Mouse (Mus musculus) embryo, embryonic 9.5 days (tissue): ENCODE measurements around the gene Btbd11.

Experiments used
- DNase-seq: peaks from one replicate; pipeline ENCODE4 v3.0.0-alpha.2; 2017; ENCODE audit errors: extremely low spot score

Btbd11 gene

DNA sequence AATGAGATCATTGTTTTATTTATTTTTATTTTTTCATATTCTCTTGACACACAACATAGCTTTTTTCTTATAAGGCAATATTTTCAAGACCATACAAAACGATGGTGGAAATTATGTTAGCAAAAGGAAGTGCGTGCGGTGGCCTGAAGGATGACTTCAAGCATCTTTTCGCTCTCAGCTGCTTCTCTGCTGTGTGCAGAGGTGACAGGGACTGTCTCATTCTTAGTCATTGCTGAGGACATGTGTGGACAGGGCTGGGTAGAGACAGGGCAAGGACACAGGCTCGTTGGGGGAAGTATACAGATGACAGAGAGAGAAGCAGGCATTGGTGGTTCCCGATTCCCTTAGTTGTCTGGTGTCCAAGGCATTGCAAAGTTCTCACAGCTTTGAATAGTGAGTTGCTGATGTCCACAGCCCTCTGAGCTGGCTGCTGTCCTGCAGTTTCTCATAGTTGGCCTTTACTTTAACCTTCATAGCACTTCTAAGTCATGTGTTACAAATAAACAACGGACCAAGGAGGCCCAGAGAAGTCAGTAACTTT, 135.7 kb downstream of the Btbd11 start:
- DNase-seq = no peak

DNA sequence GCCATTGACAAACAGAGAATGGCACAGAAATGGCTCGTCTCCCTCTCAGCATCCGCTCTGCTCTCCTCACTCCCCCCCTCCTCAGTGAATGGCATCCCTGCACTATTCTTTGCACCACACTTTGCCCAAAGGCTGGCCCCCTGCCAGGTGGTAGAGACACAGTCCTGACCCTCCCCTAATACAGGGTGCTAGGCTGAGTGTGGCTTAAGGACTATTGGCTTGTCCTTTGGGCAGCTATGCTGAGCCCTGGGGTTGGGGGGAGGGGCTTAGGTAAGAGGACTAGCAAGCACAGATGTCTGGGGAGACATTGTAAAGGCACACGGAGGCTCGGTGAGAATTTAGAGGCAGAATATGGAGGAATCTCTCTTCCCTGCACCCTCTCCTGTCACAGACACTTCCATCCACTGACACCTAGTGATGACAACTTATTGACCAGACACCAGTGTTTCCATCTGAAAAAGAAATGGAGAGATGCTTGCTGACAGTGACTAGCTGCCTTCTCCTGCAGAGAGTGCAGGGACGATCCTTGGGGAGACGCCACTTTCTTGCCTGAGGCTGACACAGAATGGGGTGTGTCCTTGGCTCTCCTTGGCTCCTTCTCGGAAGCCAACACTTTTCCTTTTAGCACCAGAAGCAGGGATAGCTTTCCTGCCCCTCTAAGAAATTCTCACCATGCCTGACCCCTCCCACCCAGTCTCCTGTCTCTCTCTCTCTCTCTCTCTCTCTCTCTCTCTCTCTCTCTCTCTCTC, 138.8 kb downstream of the Btbd11 start:
- no peak for DNase-seq

DNA sequence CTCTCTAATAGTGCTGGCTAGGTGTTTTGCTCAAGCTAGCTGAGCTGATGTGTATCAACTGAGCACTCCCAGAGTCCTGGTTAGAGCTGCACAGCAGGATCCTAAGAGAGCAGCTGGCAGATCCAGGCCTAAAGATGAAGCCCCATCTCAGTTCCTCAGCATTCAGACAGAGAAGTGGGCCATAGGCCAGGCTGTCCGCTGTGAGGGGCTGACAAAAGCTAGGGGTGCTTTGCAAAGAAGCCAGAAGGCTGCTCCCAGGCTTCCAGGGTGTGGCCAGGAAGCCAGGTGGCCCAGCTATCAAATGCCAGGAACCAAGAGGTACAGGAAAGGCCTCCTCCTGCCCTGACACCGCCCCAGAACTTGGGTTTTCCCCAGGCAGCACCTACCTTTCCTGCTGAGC, 140.0 kb downstream of the Btbd11 start:
- no peak for DNase-seq

DNA sequence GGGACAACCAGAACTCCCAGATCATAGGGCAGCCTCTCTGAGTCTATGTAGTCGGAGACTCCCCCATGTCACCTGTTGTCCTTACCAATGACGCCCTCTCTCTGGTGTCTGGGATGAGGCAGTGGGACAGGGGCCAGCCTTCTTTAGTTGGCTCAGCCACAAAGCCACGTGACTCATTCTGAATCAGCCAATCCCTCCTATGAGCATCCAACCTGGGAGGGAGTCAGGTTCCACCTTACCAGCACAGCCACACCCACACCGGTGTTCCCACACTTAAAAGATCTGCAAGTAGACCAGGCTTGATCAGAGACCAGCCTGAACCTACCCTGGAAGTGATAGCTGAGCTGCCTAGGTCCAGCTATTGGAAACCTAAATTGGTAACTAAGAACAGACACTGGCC, 141.1 kb downstream of the Btbd11 start:
- DNase-seq = no peak

DNA sequence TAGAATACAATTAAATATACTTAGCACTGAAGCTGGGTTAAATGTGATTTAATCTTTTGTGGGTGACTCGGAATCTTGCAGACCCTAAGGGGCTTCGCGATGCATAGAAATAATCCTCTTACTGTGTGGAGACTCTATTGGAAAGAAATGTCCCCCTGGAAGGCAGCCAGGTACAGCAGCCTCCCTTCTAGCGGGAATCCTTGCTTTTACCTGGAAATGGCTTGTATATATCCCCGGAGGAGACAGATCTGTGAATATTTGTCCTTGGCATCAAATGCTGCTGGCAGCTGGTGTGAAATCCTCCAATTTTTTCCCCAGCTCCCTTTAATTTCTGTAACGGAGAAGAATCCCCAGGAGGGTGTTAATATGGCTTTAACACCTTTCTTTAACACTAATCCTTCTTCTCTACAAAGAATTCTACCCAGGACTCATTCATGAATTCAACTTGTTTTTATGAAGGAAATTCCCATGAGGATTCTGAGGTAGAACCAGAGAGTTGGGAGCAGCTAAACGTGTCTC, 146.6 kb downstream of the Btbd11 start:
- DNase-seq = no peak

DNA sequence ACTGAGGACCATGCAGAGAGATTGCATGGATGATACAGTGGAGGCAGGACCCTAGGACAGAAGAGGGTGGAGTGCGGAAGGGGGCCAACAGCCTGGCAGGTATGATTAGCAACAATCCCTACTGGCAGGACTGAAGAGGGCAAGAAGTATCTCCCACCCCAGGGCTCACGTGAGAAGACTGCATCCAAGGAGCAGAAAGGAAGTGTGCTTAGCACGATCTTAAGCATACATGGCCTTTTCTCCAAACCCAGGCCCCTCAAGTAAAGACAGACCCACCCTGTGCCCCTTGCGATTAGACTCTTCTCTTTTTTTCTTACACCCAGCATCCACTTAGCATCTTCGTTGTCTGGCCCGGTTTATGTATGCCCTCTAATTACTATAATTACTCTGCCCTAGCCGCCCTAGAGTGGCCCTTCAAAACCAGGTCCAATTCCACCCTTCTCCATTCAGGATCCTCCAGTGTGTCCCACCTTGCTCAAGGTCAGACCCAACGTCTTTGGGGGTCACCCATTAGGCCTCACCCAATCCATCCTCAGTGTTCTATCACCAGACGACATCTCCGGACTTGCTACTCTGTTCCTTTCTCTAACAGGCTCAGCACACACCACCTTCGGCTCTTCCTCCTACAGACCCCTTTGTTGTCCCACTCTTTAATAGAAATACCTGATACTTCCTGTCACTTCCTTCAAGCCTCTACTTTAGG, 151.6 kb downstream of the Btbd11 start:
- no peak for DNase-seq

DNA sequence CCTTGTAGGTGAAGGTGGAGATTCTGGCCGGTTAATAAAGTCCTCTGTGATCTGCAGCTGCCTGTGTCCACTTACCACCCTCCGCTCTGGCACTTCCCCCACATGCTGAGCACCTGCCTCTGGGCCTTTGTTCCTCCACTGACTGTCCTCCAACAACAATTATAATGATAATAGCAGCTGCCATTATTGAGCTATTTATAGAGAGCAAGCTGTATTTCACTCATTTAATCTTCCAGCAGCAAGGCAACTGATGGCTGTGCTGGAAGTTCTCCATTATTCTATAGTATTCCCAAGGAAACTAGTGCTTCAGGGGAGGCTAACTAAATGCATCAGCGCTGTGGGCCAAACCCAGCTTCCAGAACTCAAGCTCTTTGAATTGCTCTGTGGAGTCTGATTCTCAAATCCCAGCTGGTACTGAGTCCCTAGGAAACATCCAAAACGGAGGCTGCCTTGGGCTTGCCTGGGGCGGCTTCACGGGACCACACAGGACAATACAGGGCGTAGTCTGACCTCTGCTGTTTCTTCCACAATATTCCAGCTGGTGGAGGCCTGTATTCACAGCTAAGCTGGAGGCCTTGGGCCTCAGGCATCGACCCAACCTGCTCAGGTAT, 153.0 kb downstream of the Btbd11 start:
- DNase-seq = no peak

DNA sequence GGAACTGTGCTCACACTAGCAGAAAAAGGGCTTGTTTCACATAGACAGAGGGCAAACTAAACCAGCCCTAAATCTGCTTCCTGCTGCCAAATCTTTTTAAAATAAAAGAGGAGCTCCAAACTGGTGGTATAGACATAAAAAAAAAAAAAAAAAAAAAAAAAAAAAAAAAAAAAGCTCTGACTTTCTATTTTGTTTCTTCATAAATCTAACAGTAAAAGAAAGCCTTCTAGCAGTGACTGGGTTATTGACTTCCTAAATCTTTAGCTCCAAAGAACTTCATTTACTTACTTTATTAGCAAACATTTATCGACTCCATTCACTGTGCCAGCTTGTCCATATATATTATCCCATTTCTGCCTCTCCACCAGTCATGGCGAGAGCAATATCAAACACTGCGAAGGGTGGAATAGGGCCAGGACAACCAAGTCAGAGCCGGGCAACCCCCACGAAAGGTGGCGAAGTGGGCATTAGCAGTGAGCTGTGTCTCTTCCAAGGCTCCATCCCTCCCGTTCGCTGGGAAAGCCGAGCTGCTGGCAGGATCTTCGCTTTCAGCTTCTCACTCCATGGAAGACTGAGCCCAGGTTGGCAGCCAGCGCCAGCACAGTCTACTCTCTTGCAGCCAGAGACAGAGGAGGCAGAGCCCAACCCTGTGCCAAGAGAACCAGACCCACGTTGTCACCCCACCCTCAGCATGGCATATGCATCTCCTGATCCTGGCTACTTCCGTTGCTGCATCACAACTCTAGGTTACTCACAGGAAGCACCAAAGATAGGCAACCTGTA, 153.9 kb downstream of the Btbd11 start:
- no peak for DNase-seq

DNA sequence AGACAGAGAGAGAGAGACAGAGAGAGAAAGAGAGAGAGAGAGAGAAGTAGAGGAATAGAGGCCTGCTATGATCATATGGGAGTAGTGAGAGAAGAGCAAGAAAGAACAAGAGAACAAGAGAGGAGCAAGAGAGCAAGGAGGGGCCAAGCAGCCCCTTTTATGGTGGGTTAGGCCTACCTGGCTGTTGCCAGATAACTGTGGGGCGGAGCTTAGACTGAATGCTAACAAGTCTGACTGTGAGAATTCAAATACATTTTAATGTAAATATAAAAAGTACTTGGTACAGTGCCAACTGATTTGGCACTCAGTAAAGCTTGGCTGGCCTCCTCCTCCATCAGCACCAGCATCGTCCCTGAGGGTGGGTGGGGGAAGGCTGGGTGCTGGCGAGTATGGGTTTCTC, 154.9 kb downstream of the Btbd11 start:
- DNase-seq = no peak

DNA sequence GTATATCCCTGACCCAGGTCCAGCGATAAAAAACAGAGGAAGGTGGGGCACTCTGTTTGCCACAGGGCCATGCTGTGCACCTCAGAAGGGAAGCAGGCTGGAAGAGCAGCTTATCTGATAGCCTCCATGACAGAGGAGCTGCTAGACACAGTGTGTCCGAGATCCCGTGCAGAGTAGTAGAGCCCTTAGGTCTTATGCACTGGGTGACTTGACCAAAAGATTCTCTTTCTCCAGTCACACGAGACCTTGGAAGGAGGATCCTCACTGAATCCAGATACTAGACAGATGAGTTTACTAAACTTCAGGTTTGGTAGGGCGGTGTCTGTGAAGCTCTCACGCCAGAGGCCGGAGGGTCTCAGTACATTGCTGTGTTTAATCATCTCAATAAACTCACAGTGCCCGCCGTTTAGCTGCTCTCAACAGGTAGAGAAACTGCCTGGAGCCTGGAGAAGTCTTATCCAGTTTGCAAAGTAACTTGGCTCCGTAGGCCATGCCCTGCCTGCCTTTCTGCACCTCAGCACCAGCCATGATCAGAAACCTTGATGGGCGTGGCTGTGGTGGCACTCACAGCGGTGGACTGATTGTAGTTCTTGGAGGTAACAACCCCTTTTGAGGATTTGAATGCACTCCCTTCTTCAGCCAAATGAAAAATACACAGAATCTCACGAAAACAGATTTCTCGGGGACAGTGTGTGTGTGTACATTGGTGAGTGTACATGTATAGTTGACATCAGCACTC, 155.4 kb downstream of the Btbd11 start:
- DNase-seq = no peak

DNA sequence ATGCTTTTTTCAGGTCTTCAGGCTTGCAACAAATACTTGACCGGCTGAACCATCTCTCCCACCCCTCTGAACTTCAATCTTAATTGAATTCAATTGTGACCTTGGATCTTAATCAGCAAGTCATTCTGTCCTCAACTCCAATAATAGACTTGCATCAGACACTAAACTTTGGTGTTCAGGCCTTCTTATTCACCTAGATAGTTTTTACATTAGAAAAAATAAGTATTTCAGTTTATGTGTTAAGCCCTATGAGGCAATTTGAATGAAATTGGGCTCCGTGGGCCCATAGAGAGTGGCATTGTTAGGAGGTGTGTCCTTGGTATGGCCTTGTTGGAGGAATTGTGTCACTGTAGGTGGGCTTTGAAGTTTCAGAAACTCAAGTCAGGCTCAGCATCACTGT, 156.7 kb downstream of the Btbd11 start:
- DNase-seq = no peak

DNA sequence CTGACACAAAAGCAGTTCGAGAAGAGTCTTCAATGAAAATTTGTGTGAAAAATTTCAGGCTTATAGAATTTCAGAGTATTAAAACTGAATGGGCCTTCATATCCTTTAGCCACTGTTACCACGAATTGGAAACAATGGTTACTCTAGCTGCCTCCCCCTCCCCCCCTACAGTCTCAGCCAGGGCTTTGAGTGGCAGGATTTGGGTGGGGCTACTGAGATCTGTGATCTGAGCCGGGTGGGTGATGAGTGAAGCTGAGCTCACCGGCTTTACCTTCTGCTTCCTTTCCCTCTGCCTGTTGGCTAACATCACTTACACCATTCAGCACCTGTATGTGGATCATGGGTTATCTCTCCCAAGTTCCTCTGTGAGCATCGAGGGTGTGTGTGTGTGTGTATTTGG, 158.4 kb downstream of the Btbd11 start:
- no peak for DNase-seq

DNA sequence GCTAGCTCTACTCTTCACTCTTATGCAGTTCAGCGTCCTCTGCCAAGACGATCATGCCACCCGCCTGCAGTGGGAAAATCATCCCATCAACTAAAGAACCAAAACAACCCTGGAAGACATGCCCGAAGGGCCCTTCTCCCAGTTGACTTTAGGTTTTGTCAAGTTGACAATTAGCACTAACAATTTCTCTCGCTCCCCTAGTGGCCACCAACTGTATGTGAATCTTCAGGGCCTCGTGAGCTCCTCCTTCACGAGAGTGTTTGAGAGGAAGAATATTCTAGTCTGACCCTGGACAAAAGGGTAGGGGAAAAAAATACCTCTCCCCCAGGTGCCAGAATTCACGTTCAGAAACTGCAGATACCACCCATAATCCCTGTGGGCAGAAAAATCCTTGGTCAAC, 168.6 kb downstream of the Btbd11 start:
- DNase-seq = no peak

DNA sequence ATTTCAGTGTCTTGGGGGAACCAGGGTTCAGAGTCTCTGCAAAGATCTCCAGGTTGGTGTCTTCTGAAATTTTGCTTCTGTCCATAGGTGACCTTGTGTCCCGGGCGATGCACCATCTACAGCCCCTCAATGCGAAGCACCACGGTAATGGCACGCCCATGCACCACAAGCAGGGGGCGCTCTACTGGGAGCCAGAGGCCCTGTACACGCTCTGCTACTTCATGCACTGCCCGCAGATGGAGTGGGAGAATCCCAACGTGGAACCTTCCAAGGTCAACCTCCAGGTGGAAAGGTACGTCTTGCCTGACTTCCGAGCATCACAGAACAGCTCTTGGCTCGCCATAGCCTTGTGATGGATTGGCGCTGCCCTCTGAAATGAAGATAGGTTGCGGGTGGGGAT, 174.8 kb downstream of the Btbd11 start:
- DNase-seq = no peak

DNA sequence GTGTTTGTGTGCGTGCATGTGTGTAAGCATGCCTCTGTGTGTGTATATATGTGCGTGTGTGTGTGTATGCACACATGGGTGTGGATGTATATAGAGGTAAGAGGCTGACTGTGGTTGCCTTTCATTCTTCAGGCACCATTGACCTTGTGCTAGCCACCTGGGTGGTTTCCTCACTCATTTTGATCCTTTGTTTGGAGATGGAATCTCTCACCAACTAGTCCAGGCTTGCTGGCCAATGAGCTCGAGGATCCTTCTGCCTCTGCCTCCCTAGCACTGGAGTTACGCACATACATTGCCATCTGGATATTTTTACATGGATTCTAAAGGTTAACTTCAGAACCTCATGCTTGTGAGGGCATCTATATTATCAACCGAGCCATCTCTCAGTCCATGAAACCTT, 184.8 kb downstream of the Btbd11 start:
- DNase-seq = no peak

DNA sequence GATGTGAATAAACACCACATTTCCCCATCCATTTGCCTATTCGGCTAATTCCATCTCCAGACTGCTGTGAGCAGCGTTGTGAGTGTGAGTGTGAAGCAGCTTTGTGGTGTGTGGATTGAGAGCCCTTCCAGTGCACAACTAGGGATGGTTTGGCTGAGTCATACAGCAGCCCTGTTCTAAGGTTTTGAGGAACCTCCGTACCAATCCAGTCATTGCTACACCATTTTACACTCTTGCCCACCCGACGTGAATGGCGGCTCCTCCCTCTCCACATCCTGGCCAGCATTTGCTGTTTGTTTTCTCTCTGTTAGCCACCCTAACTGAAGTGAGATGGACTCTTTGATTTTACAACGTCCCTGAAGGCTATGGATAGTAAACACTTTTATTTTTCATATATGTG, 186.0 kb downstream of the Btbd11 start:
- no peak for DNase-seq

DNA sequence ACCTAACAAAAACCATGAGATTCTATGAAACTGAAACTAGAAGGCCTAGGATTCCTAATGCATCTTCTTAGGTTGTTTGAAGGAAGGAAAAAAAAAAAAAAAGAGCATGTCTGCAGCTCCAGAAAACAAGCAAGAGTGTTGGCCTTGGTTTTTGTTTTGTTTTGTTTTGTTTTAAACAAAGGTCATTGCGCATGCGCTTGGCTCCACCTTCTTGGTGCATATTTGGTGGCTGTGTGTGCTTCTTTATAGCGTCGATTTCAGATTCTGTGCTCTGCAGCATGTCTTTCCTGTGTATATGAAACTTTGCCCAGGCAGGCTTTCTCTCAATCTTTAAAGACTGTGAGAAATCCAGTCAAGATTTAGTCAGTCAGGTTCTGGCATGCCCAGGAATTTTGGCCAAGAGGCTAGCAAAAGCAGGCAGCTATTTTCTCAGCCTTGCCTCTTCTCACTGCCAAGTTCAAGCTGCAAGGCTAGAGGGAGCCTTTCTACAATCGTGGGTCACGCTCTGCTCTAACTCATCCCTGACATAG, 191.3 kb downstream of the Btbd11 start:
- no peak for DNase-seq

DNA sequence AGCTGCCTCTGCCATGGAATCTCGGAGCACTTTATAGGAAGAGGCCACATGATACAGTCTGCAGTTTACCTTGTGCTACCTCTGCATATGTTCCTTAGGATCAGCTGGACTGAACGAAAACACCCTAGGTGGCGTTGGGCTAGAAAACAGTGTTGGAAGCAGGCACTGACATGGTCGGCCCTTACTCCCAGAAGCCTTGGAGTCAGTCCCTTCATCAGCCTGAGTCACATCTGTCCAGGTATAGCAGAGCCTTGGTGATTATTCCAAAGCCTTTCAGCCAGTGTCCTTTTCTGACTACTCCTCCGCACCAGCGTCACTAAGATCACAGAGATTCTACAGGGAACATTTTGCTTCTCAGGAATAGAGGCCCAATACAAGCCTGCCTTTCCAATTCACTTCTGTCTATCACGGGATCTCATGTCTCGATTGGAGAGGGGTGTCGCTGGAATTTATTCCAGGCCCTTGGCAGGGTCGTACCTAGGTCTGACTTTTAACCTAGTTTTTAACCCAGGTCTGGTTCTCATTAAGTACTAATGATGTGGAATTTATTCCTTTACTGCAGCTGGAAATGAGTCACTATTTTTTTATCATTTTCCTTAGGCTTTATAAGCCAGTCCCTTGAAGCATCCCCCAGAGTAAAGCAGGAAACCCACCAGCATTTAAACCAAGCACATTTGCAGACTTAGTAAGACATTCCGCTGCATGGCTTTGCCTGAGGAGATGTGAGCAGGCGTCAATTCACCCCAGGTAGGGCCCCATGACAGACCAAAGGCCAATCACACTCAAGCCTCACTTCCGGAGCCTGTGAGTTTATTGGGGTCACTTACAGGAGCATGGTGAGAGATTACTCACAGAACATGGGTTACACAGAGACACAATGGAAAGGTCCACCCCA, 192.2 kb downstream of the Btbd11 start:
- no peak for DNase-seq

DNA sequence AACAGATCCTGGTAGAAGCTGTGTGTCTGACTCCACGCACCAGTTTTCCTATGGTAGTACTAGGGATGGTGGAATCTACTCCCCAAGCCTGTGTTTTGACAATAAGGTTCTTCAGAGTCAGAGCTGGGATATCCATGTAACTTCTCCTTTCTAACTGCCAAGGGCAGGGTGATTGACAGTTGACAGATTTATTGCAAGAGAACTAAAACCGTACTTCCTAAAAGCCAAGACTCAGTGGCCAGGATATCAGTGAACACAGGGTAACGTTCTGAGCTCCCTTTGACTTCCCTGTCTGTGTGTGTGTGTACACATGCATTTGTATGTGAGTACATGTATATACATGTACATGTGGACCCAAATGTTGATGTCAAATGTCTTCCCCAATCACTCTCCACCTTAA, 201.1 kb downstream of the Btbd11 start:
- no peak for DNase-seq

DNA sequence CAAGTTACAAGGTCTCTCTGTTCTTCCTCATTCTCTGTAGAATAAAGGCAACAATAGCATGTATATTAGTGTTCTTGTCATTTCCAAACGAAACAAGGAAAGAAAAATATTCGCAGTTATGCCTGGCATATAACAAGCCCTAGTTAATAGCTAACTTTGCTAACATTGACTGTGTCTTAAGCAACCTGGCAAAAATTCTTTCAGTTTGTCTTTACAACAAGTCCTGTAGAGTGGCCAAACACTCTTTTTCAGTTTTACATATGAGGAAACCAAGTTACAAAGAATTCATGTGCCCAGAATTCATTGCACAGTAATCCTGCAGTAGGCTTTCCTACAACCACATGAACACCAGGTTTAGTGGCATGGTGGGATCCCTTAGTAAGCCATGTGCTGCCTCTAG, 203.4 kb downstream of the Btbd11 start:
- no peak for DNase-seq
